Mouse (Mus musculus) kidney, postnatal 10 days (tissue): ENCODE measurements around the gene Nr4a3.

Experiments used
- DNase-seq: peaks from one replicate; pipeline ENCODE4 v3.0.0; 2021; ENCODE audit warnings: mixed read lengths

Nr4a3 gene

GRCm38 (mm10) chr4:48044491-48045211, at the start of gene Nr4a3:
Nr4a3 (plus strand) TSS chr4:48045153.
- DNase-seq: peak; percentile 91

- no peak for DNase-seq
These were observed 42.0 kb upstream of the Nr4a3 start for GRCm38 (mm10) chr4:48002969-48003368.

DNA sequence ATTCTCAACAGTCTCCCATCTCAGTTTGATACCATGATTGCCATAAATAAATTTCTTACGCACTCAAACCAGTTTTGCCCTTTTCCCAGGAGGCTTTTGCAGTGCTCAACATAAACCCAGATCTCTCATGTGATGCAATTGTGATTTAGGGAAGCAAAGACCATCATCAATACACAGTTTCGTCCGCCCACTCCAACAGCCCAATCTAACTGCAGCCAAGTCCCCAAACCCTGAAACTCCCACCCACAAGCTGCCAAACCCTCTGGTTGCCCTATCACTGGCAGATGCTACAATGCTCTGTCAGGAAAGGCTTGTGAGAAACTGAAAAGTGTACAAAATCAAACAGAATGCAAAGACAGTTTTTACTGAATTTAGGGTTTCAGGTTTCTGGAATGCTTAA, 41.5 kb upstream of the Nr4a3 start:
- no peak for DNase-seq

GRCm38 (mm10) chr4:48006355-48006754, 38.6 kb upstream of the Nr4a3 start:
- no peak for DNase-seq

- DNase-seq: no peak
These were observed 32.7 kb upstream of the Nr4a3 start for GRCm38 (mm10) chr4:48012209-48012608.

DNA sequence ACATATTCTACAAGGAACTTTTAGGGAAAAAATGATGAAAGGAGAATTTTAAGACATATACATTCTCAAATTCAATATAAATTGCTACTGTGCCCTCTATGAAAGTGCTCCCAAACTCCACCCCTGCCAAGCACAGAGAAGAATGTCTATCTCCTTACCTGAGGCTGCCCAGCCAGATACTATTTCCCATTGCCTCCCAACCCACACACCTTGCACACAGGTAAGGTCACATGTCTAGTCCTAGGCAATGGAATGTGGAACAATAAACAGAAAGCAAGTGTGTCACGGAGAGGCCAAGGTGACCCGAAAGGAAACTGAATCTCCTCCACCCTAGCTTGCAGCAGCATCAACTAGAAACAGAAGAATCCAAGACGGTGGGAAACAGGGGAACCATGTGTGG, 22.0 kb upstream of the Nr4a3 start:
- DNase-seq: peak; percentile 11

GRCm38 (mm10) chr4:48029652-48030051, 15.3 kb upstream of the Nr4a3 start:
- DNase-seq: peak; percentile 36

DNA sequence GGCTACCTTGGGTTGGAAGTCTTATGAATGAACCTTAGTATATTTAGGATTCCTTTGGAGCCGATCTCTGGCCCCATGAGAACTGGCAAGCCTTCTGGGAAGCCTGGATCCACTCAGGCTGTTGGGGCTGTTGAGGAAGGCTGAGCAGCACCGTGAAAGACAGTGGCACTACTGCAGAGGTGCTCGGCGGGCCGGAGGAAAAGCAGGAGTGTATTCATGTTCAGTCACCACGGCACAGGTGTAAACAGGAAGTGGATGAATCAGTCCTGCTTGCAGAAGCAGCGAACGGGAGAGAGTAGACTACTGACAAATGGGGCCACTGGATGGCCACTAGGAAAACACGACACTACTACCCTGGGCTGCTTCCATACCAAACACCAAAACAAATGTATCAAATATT, 10.7 kb upstream of the Nr4a3 start:
- no peak for DNase-seq

GRCm38 (mm10) chr4:48037646-48038045, 7.3 kb upstream of the Nr4a3 start:
- no peak for DNase-seq

- DNase-seq: no peak
These were observed 6.1 kb upstream of the Nr4a3 start for GRCm38 (mm10) chr4:48038847-48039246.

GRCm38 (mm10) chr4:48039736-48040135, 5.2 kb upstream of the Nr4a3 start:
- DNase-seq: no peak

- no peak for DNase-seq
These were observed 2.5 kb upstream of the Nr4a3 start for GRCm38 (mm10) chr4:48042466-48042785.

GRCm38 (mm10) chr4:48042786-48043701, 1.9 kb upstream of the Nr4a3 start:
- peak; percentile 97 for DNase-seq

DNA sequence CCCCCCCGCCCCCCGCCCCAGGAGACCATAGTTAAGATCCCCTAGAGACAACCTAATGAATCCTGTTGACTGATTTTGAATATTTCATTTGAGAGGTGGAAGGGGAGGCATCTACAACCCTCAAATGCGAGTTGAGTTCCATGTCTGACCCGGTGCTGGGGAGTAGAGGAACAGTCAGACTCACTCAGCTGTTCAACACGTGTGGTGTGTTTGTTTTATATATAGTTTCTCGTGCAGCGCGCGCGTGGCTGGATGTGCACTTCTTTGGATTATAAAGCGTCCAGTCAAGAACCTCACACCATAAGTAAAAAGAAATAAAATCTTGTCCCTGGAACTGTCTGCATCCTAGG, 837 bp upstream of the Nr4a3 start:
- DNase-seq: no peak

DNA sequence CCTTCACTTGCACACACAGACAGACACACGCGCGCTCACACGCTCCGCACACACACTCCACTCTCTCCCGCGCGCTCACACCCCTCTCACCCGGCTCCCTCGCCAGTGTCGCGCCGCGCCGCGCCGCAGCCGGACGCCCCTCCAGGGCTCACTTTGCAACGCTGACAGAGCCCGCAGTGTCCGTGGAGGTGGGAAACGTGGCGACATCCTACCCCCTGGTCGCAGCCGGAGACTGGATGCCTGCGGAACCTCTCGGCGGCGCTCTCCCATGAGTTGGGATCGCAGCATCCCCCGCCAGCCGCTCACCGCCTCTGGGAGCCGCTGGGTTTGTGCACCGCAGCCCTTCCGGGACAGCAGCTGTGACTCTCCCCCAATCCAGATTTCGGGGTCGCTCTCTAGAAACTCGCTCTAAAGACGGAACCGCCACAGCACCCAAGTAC, 348 bp downstream of the Nr4a3 start:
- peak; percentile 54 for DNase-seq

DNA sequence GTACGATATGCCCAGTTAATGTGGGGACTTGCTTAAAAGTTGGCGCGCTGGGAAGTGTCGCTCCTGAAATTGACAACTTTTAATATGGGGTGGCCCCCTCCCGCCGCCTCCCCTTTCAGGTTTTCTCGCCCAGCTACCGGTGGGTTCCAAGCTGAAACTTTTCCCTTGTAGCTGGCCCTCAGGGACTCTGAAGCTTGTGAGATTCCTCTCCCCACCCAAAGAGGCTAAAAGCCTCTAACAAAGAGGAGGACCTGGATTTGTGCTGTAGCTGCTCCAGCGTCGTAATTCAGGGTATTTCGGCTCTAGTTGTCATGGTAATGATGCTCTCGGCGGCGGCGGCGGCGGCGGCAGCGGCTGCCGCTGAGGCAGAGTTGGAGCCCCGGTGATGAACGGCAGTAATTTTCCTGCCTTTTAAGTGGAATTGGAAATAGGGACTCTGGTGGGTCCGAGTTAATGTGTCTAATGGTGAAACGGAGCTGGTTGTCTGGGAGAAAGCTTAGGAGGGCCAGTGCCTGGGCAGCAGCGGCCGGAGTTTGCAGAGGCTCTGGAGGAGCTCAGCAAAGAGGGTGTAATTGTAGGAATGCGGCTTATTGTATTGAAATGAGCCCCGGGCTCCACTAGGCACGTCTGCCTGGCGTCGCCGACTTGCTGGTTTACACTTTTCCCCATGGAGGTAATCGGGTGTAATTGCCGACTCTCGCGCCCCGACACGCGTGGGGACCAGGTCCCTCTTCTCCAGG, 938 bp downstream of the Nr4a3 start:
- peak; percentile 47 for DNase-seq

DNA sequence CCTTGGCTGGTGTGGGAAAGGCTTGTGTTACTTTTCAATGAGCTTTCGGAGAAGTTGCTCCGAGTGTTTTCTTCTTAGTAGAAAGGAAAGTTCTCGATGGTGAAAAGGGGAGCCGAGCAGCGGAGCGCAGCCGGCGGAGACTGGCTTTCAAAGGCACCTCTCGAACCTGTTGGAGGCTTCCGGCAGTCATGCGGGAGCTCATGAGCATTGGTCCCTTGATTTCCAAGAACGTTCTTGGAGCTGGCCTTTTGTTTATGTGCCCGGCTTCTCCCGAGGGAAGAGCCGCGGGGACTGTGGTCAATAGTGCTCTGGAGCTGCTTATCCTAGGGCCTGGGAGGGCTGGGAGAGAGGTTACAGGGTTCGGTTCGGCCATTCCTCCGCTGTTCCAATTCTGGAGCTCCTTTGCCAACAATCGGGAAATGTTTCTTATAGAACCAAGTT, 1.5 kb downstream of the Nr4a3 start:
- peak; percentile 32 for DNase-seq

DNA sequence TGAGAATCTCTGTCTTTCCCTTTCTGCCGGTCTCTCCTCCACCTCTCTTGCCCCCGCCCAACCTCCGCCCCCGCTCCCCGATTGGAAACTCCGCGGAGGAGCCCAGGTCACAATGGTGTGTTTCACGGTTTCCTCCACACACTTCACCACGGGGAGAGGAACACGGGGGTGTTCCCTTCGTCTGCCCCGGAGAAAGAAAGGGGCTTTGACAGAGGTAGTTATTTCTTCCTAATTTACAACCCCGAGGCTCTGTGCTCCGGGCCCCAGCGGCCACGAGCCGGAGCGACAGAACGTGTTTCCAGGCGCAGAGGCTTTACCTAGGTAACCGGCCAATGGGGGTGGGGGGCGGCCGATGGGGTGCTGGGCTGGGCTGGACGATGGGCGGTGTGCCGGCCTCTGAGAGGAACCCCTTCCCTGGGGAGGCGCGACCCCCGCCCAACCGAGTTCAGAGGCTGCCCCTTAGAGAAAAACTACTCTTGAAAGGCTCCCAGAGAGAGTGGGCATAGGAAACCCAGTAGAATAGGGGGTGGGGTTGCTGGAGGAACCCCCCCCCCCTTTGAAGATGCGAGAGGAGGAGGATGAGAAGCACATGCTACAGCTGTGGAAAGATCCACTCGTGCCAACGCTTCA, 2.3 kb downstream of the Nr4a3 start:
- peak; percentile 28 for DNase-seq

DNA sequence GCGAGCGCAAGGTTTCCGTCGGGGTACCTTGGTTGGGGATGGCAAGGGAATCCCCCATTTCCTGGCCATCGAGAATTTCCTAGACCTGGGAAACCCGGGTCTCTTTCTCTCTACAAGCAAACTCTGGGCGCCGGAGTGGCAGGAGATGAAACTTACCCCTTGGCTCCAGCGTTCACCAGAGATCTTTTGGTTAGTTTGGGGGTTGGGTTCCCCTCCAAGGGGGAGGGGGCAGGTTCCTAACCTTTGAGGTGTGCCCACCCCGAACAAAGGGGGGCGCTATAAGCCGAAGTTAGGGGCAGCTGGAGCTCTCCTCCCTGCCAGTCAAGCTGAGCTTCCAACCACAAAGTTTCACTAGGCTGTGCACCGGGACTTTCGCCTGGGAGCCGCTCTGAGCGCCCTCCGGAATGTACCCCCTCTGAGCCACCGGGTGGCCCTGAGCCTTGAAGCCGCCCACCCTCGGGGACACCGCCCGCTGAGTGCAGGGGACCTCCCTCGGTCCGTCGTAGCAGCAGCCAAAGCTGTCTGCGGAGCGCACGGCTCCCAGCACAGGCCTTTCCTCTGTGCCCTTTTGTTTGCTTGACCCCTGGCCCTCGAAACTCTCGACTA, 2.9 kb downstream of the Nr4a3 start:
- peak; percentile 43 for DNase-seq

- no peak for DNase-seq
These were observed 3.7 kb downstream of the Nr4a3 start for GRCm38 (mm10) chr4:48048456-48049315.

- DNase-seq: no peak
These were observed 5.1 kb downstream of the Nr4a3 start for GRCm38 (mm10) chr4:48050020-48050419.

DNA sequence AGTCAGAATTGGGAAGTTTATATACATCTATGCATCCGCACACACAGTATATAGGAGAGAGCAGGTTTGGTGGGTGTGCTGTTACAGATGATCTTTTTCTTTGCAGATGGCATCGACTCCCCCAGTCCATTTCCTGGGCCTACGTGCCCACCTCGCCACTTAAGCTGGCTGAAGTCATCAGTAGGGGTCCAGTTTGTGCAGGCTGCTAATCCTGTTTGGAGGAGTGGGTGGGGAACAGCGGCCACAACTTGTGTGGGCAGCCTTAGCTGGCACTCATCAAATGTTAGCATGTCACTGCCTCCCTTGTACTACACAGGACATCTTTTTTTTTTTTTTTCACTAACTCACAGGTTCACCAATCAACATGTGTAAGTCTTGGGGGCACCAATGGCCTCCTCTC, 5.5 kb downstream of the Nr4a3 start:
- no peak for DNase-seq
